Mouse (Mus musculus): ENCODE measurements around the gene Cd4.
"Not testable (repeated sequence)": the region's sequence is repeated elsewhere in the genome, so short reads cannot be mapped to it uniquely, and the experiment has no call there.

Gene Cd4

GRCm38 (mm10) chr6:124840241-124841167 lies 47.5 kb downstream of the Cd4 start, which contains the start of gene Gnb3:
Gene Gnb3, minus strand, starts transcription at chr6:124840275.
- DNase-seq: no peak

GRCm38 (mm10) chr6:124839805-124840204 lies 48.2 kb downstream of the Cd4 start:
- DNase-seq: no peak

DNA sequence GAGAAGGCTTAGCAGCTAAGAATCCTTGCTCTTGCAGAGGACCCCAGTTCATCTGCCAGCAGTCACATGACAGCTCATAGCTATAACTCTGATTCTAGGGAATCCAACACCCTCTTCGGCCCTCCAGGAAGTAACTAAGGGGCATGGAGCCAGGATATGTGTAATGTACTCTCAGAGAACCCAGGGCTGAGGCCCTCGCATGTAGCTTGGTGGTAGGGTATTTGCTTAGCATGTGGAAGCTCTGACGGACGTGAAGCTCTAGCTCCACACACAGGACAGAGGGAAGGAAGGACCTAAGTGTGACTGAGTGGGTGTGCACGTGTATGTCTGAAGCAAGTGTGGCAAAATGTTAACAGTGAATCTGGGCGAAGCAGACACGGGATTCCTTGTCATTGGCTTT lies 51.6 kb downstream of the Cd4 start:
- DNase-seq: no peak

DNA sequence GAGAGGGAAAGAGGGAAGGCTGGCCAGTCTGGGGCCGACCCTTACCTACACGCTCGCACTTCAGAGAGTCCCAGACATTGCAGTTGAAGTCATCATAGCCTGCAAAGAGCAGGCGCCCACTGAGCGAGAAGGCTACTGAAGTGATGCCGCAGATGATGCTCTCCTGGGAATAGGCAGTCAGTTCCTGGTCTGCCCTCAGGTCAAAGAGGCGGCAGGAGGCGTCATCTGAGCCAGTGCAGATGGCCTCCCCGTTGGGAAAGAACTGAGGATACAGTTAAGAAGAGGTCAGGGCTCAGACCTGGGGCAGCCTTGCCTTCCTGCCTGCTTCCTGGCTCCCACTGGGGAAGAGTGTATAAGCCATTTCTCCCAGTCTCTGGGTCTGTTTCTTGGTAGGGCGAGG lies 52.5 kb downstream of the Cd4 start:
- DNase-seq: no peak

DNA sequence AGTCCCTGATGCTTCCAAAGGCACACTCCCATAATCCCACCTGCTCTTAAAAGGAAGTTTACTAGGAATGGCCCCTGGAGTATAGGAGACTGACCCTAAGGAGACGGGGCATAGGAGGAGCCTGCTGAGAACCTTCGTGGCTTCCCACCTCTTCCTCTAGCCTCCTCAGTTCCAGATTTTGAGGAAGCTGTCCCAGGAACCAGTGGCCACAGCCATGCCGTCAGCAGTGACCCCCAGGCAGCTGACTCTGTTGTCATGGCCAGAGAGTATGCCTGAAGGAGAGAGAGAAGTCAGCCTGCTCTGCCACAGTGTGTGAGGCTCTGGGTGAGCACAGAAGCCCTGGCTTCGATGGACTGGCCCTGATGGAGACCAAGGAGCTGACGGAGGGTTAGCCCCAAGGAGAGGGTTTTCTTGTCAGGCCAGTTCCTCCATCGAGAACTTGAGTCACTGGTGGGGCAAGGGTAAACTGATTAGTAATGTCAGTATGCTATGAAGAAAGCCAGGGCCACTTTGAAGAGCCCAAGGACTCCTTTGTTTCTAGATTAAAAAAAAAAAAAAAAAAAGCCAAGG lies 53.4 kb downstream of the Cd4 start:
- no peak for DNase-seq

GRCm38 (mm10) chr6:124831649-124832048 lies 56.4 kb downstream of the Cd4 start:
- DNase-seq: no peak

GRCm38 (mm10) chr6:124831199-124831598 lies 56.8 kb downstream of the Cd4 start:
- DNase-seq: not testable (repeated sequence)

DNA sequence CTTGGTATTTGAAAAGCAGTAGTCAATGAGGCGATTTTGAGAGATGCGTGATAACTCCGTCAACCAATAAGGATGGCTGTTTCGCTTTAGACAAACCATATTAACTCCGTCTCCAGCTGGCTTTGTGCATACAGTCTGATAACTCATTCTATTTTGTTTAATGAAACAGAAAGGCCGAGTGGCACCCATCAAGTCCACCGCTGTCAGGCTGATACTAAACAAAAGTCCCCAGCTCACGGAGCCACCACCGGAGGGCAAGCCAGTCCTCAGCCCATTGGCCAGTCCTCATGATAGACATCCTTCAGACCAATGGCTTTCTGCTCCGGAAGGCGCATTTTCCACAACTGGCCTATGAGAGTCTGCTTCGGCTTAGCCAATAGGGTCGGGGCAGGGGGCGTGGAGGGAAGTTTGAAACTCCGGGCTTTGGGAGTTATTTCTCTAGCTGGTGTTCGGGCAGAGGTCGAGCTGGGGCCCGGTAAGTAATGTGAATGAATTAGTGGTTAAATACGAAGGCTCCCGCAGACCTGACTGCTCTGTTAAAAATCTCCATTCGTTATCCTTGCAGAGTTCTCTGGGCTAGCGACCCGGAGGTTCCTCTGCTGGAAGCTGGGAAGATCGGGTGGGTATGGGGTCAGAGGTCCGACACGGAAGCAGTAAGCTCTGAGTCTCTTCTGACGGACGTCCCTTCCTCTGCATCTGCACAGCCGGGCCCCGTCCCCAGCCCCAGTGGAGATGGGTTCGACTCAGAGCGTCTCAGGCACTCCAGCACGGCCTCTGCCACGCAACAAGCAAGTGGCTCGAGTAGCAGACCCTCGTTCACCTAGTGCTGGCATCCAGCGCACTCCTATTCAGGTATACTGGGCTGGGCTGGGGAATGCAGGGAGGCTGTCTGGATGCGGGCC lies 58.0 kb downstream of the Cd4 start:
- DNase-seq: peak; percentile 92

GRCm38 (mm10) chr6:124828868-124829798 lies 58.9 kb downstream of the Cd4 start, which contains the start of the genes Usp5 and Cdca3:
Gene Usp5, minus strand, starts transcription at chr6:124829484.
Gene Cdca3, plus strand, starts transcription at chr6:124829547.
- DNase-seq: peak; percentile 98

DNA sequence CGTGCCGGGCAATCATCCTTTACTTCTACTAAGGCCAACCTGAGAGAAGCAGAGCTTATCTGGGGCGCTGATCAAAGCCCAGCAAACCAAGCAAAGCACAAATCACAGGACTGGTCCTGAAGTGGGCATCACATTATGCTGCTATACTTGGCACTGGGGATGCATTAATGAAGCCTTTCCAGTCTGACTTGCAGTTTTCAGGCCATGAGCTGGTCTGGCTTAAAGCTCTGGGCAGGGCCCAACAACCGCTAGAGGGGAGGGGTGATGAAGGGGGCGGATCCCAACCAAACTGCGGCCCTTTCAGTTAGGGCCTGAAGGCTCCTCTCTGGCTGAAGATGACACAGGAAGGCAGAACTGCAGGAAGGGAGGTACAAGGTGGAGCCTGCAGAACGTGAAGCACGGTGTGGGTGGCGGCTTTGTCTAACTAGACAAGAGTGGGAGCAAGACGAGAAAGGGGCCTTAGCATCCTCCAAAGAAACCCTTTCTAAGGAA lies 59.9 kb downstream of the Cd4 start:
- DNase-seq: peak; percentile 49

- no peak for DNase-seq
These were observed 66.0 kb downstream of the Cd4 start for GRCm38 (mm10) chr6:124822049-124822448.

GRCm38 (mm10) chr6:124820891-124821290 lies 67.1 kb downstream of the Cd4 start:
- no peak for DNase-seq

DNA sequence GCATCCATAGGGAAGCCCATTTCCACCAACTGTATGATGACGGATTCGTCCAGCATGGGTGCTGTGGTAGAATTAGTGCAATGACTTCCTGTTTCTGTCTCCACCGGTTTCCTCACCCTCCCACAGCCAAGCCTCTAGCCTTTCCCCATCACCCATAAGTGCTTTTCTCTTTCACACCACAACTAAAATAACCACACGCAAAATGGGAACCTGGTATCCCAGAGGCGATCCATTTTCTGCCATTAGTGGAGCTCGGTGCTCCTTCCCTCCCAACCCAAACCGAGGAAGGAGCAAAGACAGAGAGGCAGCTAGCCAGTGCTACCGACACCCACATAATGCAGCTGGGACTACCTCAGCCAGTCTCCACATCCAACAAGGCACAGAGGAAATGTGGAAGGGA lies 70.0 kb downstream of the Cd4 start:
- no peak for DNase-seq

DNA sequence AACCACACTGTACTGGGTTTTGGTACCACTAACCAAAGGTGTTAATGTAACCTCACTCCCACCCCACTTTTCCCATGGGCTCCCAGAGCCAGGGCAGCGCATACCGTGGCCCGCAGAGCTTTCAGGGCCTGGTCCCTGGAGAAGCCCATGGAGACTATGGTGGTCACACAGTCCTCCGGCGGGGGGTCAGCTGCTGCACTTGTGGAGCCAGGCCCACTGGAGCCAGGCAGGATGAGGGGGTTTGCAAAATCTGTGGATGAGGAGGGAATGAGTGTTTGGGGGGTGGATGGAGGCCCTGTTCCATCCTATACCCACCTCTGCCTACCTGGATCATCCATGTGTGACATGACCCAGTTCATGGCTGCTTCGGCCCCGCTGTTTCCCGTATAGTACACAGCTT lies 70.5 kb downstream of the Cd4 start:
- no peak for DNase-seq

DNA sequence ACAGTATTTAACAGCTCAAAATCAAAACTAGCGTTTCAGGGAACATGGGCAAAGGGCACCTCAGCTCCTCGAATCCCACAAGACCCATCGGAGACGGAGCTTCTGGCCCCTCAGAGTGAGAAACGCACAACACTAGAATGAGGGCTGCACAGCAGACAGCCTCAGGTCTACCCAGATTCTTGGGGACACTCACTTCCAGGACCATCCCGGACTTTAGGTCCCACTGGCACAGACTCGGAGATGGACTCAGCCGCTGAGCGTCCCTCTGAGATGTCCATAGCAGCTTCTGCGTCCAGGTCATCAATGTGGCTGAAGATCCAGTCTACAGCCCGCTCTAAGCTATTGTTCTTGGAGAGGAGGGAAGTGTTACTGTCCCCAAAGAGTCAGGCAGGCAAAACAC lies 70.9 kb downstream of the Cd4 start:
- no peak for DNase-seq

DNA sequence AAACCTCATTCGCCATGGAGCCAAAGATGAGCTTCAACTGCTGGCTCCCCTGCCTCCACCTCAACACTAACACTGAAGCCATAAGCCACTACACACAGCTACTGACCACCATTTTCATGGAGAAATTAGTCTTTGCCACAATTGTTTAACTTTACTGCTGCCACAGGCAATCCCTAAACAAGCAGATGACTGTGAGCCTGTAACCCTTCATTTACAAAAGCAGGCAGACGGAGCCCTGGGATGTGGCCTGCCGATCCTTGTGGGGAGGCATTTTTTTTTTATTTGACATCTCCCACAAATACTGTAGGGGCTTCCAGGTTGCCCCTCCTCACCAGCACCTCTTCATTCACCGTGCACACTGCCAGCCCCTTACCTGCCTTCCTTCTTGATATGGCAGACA lies 71.4 kb downstream of the Cd4 start:
- DNase-seq: no peak

GRCm38 (mm10) chr6:124814858-124815774 lies 72.9 kb downstream of the Cd4 start:
- DNase-seq: no peak

Measured in kidney, adult 18-20 months (tissue).